Mouse (Mus musculus) adrenal gland, postnatal 25 days (tissue): ENCODE data around the gene Mcrip2. TPM values are rescaled to one million over a fixed set of nuclear protein-coding genes. Genes with fewer than 3 reads are reported as not detected.

Experiments
- DNase-seq: peaks from one replicate; pipeline ENCODE4 v3.0.0; 2021; ENCODE audit warnings: mixed read lengths
- long read RNA-seq: library from polyadenylated mRNA; stranded (forward); transcript quantifications from one replicate; pipeline ENCODE4 v2.0.0, GENCODE M21; 2021
- total RNA-seq: library from RNA; stranded (reverse); gene quantifications from 2 replicates; pipeline ENCODE4 v1.2.3, GENCODE M21; 2021

The Mcrip2 gene
- 479 and 493 TPM in 2 replicates for total RNA-seq
- long read RNA-seq, transcript Mcrip2-201 (5 exons, 842 nt) = major isoform, 90 of 134 reads
- long read RNA-seq, partial matches to known transcripts = 29 of 134 reads
- long read RNA-seq, other reads (novel, unspliced or antisense) = 11 of 134 reads

DNA sequence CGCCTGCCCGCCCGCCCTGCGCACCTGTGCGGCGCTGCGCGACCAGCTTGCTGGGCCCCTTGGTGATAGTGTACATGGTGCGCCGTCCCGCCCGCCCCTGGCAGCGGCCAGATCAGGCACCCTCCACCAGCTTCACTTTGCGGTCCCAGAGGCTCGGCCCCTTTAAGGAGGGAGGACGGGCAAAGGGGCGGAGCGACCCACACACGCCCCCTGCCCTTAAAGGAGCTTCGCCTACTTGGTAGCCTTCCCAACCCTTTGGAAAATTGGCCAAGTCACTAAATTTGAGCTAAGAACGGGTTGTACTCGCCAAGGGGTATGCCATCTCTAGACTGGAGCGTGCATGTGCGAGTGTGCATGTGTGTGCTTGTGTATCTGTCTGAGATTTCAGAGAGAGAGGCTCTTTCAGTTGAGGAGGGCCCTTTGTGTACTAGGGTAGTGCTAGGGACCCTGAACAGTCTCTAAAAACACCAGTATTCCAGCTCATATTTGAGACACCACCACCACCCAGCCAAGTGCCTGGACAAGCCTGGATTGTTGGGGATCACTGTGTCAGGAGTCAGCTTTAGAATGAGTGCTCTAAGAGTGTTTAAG, at the start of gene Mcrip2:
Mcrip2 (minus strand) TSS at position 164 of the 591 bp plus-strand sequence.
- peak; percentile 88 for DNase-seq

DNA sequence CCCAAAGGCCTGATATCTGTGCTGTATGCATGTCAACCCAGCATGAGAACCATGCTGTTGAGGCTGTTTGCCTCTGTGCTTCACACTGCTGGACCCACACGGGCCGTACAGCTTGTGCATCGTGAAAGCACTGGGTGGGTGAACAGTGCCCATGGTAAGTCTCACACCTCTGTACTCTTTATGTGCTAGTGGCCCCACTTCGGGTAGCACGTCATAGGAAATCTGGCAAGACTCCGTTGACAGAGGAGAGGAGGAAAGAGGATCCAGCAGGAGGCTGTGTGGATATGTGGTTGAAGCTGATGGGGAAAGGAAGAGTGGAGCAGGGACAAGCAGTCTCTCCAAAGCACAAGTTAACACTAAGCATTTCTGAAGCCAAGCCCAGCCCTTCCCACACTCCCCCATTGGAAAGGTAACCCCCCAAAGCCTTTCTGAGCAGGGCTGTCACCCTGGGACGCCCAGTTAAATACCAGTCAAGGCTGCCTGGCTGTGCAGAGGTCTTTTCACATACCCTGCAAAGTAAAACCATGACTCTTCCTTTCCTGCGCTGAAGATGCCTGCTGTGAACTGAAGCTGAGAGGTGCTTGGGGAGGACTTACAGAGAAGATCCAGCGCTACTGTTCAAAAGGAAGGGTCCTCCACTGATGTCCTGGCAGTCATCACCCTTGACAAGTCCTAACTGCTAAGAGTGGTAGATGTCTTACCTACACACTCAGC, 49.6 kb upstream of the Mcrip2 start:
- no peak for DNase-seq

GRCm38 (mm10) chr17:25916931-25917647, 48.5 kb upstream of the Mcrip2 start:
- peak; percentile 74 for DNase-seq

GRCm38 (mm10) chr17:25914295-25914694, 45.7 kb upstream of the Mcrip2 start:
- no peak for DNase-seq

- no peak for DNase-seq
These were observed 45.3 kb upstream of the Mcrip2 start for GRCm38 (mm10) chr17:25913877-25914275.

DNA sequence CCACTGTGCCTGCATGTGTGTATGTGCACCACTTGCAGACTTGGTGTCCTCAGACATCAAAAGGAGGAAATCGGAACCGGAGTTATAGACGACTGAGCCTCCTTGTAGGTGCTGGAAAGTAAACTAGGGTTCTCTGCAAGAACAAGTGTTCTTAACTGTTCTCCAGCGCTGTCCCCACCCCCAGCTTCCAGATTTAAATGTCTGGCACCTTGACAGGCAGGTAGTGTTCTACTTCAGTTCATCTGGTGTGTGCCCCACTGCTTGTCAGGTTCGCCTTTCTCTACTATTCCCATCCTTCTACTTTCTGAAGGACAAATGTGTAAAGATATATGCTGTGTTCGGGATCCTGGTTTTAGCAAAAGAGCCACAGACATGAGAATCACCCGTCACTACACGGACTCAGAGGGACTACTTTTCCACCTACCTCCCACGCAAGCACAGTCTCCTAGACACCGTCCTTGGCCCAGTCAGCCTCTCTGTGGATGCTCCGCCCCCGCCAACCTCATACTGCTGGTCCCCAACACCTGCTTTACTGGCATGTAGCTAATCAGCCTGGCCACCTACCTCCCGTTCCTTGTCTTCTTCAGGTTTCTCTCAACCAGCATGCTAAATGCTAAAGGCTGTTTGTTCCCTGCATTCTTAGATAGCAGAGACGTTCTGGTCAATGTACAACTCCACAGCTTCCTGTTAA, 44.8 kb upstream of the Mcrip2 start:
- peak; percentile 62 for DNase-seq

- DNase-seq = peak; percentile 62
These were observed 43.3 kb upstream of the Mcrip2 start for GRCm38 (mm10) chr17:25911816-25912215.

GRCm38 (mm10) chr17:25907640-25908039, 39.1 kb upstream of the Mcrip2 start:
- DNase-seq = no peak

DNA sequence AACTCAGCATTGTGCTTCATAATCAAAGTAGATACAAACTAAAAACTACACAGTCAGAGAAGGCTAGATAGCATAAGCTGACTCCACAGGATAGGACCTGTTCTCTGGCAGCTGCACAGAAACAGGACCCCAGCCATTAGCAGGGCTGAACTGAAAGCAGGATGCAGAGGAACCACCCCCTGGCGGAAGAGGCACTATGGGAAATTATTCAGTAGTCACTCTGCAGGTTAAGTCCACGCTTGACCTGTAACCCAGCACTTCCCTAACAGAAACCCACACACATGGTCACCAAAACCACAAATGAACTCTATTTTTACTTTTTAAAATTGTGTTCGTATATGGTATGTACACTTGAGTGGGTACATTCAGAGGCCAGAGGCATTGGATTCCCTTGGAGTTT, 34.5 kb upstream of the Mcrip2 start:
- DNase-seq = no peak

DNA sequence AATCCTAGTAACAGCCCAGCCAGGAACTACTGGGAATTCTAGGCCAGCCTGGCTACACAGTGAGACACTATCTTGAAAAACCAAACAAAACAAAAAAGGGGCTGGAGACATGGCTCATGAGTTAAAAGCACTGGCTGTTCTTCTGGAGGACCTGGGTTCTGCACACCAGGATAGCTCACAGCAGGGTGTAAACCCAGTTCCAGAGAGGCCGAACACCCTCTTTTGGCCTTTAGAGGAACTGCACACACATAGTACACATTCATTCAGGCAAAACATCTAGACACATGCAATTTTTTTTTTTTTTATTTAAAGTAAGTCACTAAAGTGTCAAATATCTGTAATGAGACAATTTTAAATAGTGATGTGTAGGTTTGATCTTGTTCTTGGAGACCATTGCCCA, 31.6 kb upstream of the Mcrip2 start:
- DNase-seq = no peak

DNA sequence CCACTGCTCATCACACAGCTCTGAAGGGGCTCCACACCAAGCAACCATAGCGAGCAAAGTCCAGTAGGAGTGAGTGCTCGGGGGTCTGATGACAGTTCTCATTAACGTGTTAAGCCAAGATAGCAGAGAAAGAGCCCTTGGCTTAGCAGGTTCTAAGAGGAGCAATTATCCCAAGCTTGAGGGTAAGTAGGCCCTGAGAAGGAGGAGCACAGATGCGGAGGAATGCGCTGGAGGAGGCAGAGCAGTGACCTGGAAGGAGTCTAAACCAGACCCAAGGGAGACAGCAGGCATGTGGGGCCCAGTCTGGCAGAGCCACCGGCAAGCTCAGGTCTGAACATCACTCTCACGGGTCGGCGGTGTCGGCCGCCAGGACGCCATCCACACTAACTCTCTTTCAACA, 27.3 kb upstream of the Mcrip2 start:
- DNase-seq = no peak

DNA sequence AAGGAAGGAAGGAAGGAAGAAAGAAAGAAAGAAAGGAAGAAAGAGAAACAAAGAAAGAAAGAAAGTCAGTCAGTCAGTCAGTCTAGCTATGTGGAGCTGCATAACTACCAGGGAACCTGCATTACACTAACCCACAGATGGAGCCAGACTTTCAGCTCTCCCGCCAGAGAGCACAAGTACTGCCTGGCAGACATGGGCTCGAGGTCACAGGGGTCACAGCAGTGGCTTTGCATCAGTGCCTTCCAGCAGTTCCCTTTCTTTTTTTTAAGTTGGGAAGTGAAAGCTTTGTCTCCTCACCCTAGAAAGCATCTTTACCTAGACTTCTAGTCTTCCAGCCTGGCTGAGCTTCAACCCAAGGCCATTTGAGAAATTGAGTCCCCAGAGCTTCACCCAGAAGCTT, 26.9 kb upstream of the Mcrip2 start:
- DNase-seq = no peak

- peak; percentile 76 for DNase-seq
These were observed 25.5 kb upstream of the Mcrip2 start for GRCm38 (mm10) chr17:25893975-25894617.

- DNase-seq = no peak
These were observed 20.3 kb upstream of the Mcrip2 start for GRCm38 (mm10) chr17:25888837-25889236.

- DNase-seq = no peak
These were observed 18.9 kb upstream of the Mcrip2 start for GRCm38 (mm10) chr17:25887467-25887866.

DNA sequence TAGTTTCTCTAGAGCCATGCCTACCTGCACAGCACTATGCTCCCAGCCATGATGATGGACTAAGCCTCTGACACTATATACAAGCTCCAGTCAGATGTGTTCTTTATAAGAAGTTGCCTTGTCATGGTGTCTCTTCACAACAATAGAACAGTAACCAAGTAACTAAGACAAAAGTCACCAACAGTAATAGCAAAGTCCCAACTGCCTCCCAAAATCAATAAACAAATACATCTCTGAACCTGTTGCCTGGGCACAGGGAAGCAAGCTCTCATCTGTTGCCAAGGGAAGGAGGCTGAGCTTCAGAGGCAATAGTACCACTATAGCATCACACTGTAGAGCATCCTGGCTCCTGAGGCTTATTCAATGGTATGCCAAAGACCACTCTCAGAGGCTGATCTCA, 18.2 kb upstream of the Mcrip2 start:
- DNase-seq = no peak

GRCm38 (mm10) chr17:25885636-25886035, 17.1 kb upstream of the Mcrip2 start:
- no peak for DNase-seq

GRCm38 (mm10) chr17:25883824-25884223, 15.3 kb upstream of the Mcrip2 start:
- DNase-seq = no peak

- no peak for DNase-seq
These were observed 14.7 kb upstream of the Mcrip2 start for GRCm38 (mm10) chr17:25883268-25883667.

GRCm38 (mm10) chr17:25882306-25882705, 13.7 kb upstream of the Mcrip2 start:
- DNase-seq = no peak

DNA sequence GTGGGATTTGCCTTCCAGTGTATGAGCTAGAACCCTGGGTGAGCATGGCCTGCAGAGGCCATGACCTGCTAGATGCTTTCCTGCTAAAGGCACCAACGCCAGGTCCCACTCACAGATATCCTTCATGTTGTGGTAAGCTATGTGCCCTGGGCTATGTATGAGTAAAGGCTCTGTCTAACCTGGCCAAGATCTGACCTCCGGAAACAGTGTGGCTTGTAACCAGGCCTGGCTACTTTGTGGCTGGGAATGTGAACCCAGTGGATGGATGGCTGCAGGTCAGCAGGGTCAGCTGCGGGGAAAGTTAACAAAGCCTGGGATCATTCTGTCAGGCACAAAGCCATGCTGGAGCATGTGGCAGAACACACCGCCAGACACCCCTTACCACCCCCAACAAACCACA, 13.1 kb upstream of the Mcrip2 start:
- no peak for DNase-seq
